Mouse (Mus musculus) forebrain, embryonic 12.5 days (tissue): ENCODE data around the gene Gpr171. TPM values are rescaled to one million over a fixed set of nuclear protein-coding genes. Genes with fewer than 3 reads are reported as not detected.
"Not testable (repeated sequence)": the region's sequence is repeated elsewhere in the genome, so short reads cannot be mapped to it uniquely, and the experiment has no call there.

ENCODE experiments used
- ATAC-seq: fragments of 200-750 bp; cut with Nextera tagmentation; 2 replicates; pipeline ENCODE4 v1.8.0; 2017; ENCODE audit warnings: moderate TSS enrichment; ENCODE audit not compliant: low FRiP score
- H3K27ac ChIP-seq: fragments of 300-500 bp; sonication (generic); 2 replicates; pipeline ENCODE4 v1.5.1; 2016; ENCODE audit warnings: mild to moderate bottlenecking
- H3K27me3 ChIP-seq: fragments of 300-500 bp; sonication (generic); 2 replicates; pipeline ENCODE4 v1.6.1; 2016; ENCODE audit warnings: mild to moderate bottlenecking
- H3K36me3 ChIP-seq: fragments of 300-500 bp; sonication (generic); replicated peaks from 2 replicates; pipeline ENCODE4 v1.6.1; 2016; ENCODE audit warnings: mild to moderate bottlenecking
- H3K4me1 ChIP-seq: fragments of 300-500 bp; sonication (generic); 2 replicates; pipeline ENCODE4 v1.6.1; 2016
- H3K4me2 ChIP-seq: fragments of 300-500 bp; sonication (generic); 2 replicates; pipeline ENCODE4 v1.6.1; 2016; ENCODE audit warnings: mild to moderate bottlenecking, moderate library complexity
- H3K4me3 ChIP-seq: fragments of 300-500 bp; sonication (generic); replicated peaks from 2 replicates; pipeline ENCODE4 v1.5.1; 2016; ENCODE audit warnings: mild to moderate bottlenecking
- H3K9ac ChIP-seq: fragments of 300-500 bp; sonication (generic); 2 replicates; pipeline ENCODE4 v1.6.1; 2016; ENCODE audit warnings: mild to moderate bottlenecking
- H3K9me3 ChIP-seq: fragments of 300-500 bp; sonication (generic); 2 replicates; pipeline ENCODE4 v1.6.1; 2016
- WGBS: fragments of 180-500 bp; shearing (Covaris S2); methylation state at CpG from one replicate; pipeline ENCODE4 v1.1.7; 2016; 5-methylcytosine and 5-hydroxymethylcytosine counted together
- polyA plus RNA-seq: library from polyadenylated mRNA; unstranded; fragments of >200 nt; fragmentation: Nextera tagmentation; extraction: Ambion mirVana; gene quantifications from 2 replicates; pipeline ENCODE4 v1.2.1, GENCODE M21; 2016

Gpr171 gene
- polyA plus RNA-seq, 1 experiment from 2014 or later = 2.1 TPM

- Histone ChIP-seq H3K27me3 (no peaks in the 10 kb centered on the region), H3K9ac (no peak overlapping the region), H3K4me3 (no peak overlapping the region), H3K4me1 (no peaks in the 10 kb centered on the region), H3K27ac (no peak overlapping the region), H3K36me3 (no peaks in the 10 kb centered on the region), H3K9me3 (no peaks in the 10 kb centered on the region), H3K4me2 (no peak overlapping the region)
- WGBS = 94% methylated on average over 4 of the region's 4 CpGs
- ATAC-seq = no peak
Observed at GRCm38 (mm10) chr3:59107439-59107838, 5.8 kb upstream of the Gpr171 start.

- Histone ChIP-seq H3K4me3 (no peak overlapping the region), H3K36me3 (no peaks in the 10 kb centered on the region), H3K27me3 (no peaks in the 10 kb centered on the region), H3K27ac (no peak overlapping the region), H3K9ac (no peak overlapping the region), H3K4me2 (no peak overlapping the region), H3K4me1 (no peaks in the 10 kb centered on the region), H3K9me3 (no peaks in the 10 kb centered on the region)
- 85% methylated on average over 4 of the region's 4 CpGs for WGBS
- no peak for ATAC-seq
Observed at GRCm38 (mm10) chr3:59104462-59104861, 2.8 kb upstream of the Gpr171 start.

- Histone ChIP-seq H3K4me3 (no peak overlapping the region), H3K9me3 (no peaks in the 10 kb centered on the region), H3K36me3 (no peaks in the 10 kb centered on the region), H3K4me2 (no peak overlapping the region), H3K27ac (no peak overlapping the region), H3K9ac (no peak overlapping the region), H3K27me3 (no peaks in the 10 kb centered on the region), H3K4me1 (no peaks in the 10 kb centered on the region)
- 97% methylated on average over 2 of the region's 2 CpGs for WGBS
- no peak for ATAC-seq
Observed at GRCm38 (mm10) chr3:59102146-59102545, 525 bp upstream of the Gpr171 start.

- Histone ChIP-seq H3K4me1 (no peaks in the 10 kb centered on the region), H3K27ac (no peak overlapping the region), H3K9me3 (no peaks in the 10 kb centered on the region), H3K4me2 (no peak overlapping the region), H3K9ac (no peak overlapping the region), H3K36me3 (no peaks in the 10 kb centered on the region), H3K27me3 (no peaks in the 10 kb centered on the region), H3K4me3 (no peak overlapping the region)
- WGBS = 84% methylated on average over 10 of the region's 10 CpGs
- no peak for ATAC-seq
Observed at GRCm38 (mm10) chr3:59098540-59098939, 3.1 kb downstream of the Gpr171 start.

- 80% methylated on average over 6 of the region's 6 CpGs for WGBS
- H3K4me3 ChIP-seq = no peak overlapping the region
- H3K9me3 ChIP-seq = no peaks in the 10 kb centered on the region
- no peak for ATAC-seq
- H3K4me2 ChIP-seq = no peak overlapping the region
- no peak overlapping the region for H3K27ac ChIP-seq
- no peaks in the 10 kb centered on the region for H3K4me1 ChIP-seq
- H3K36me3 ChIP-seq = no peaks in the 10 kb centered on the region
- H3K27me3 ChIP-seq = no peaks in the 10 kb centered on the region
- no peak overlapping the region for H3K9ac ChIP-seq
Observed at GRCm38 (mm10) chr3:59097421-59097820, 4.2 kb downstream of the Gpr171 start.

GRCm38 (mm10) chr3:59092702-59093101 lies 8.9 kb downstream of the Gpr171 start:
- WGBS = 87% methylated on average over 11 of the region's 11 CpGs
- Histone ChIP-seq H3K36me3 (no peaks in the 10 kb centered on the region), H3K9me3 (no peaks in the 10 kb centered on the region), H3K27me3 (no peaks in the 10 kb centered on the region), H3K4me2 (no peak overlapping the region), H3K27ac (no peak overlapping the region), H3K4me1 (no peaks in the 10 kb centered on the region), H3K4me3 (no peak overlapping the region), H3K9ac (no peak overlapping the region)
- no peak for ATAC-seq

- WGBS = 20% methylated on average over 7 of the region's 7 CpGs
- Histone ChIP-seq H3K9me3 (no peaks in the 10 kb centered on the region), H3K9ac (no peak overlapping the region), H3K4me3 (no peak overlapping the region), H3K4me1 (peaks cover 8% of the 10 kb centered on the region), H3K27ac (no peak overlapping the region), H3K4me2 (no peak overlapping the region), H3K36me3 (no peaks in the 10 kb centered on the region), H3K27me3 (no peaks in the 10 kb centered on the region)
- ATAC-seq = no peak
Observed at GRCm38 (mm10) chr3:59080919-59081318, 20.7 kb downstream of the Gpr171 start.

- Histone ChIP-seq H3K4me3 (no peak overlapping the region), H3K27me3 (no peaks in the 10 kb centered on the region), H3K4me2 (no peak overlapping the region), H3K9me3 (no peaks in the 10 kb centered on the region), H3K9ac (no peak overlapping the region), H3K4me1 (peaks cover 8% of the 10 kb centered on the region), H3K36me3 (no peaks in the 10 kb centered on the region), H3K27ac (no peak overlapping the region)
- 19% methylated on average over 6 of the region's 6 CpGs for WGBS
- no peak for ATAC-seq
Observed at GRCm38 (mm10) chr3:59080293-59080916, 21.2 kb downstream of the Gpr171 start.

GRCm38 (mm10) chr3:59079327-59079726 lies 22.3 kb downstream of the Gpr171 start:
- H3K27me3 ChIP-seq = no peaks in the 10 kb centered on the region
- no peak overlapping the region for H3K9ac ChIP-seq
- H3K4me2 ChIP-seq = no peak overlapping the region
- no peaks in the 10 kb centered on the region for H3K36me3 ChIP-seq
- ATAC-seq = peak; percentile 61; the same call in 1 of the 2 replicates
- H3K4me3 ChIP-seq = no peak overlapping the region
- no peak overlapping the region for H3K27ac ChIP-seq
- no peaks in the 10 kb centered on the region for H3K9me3 ChIP-seq
- H3K4me1 ChIP-seq = peaks cover 8% of the 10 kb centered on the region
- WGBS = 46% methylated on average over 4 of the region's 4 CpGs

- Histone ChIP-seq H3K27ac (no peak overlapping the region), H3K4me1 (peaks cover 8% of the 10 kb centered on the region), H3K27me3 (no peaks in the 10 kb centered on the region), H3K36me3 (no peaks in the 10 kb centered on the region), H3K4me2 (no peak overlapping the region), H3K9ac (no peak overlapping the region), H3K9me3 (no peaks in the 10 kb centered on the region), H3K4me3 (no peak overlapping the region)
- WGBS = 87% methylated on average over 11 of the region's 11 CpGs
- no peak for ATAC-seq
Observed at GRCm38 (mm10) chr3:59078585-59078984, 23.0 kb downstream of the Gpr171 start.

- H3K27ac ChIP-seq = no peak overlapping the region
- H3K36me3 ChIP-seq = no peaks in the 10 kb centered on the region
- H3K9ac ChIP-seq = no peak overlapping the region
- ATAC-seq = no peak
- 54% methylated on average over 4 of the region's 4 CpGs for WGBS
- H3K4me2 ChIP-seq = no peak overlapping the region
- no peaks in the 10 kb centered on the region for H3K27me3 ChIP-seq
- H3K9me3 ChIP-seq = no peaks in the 10 kb centered on the region
- no peak overlapping the region for H3K4me3 ChIP-seq
- H3K4me1 ChIP-seq = peaks cover 8% of the 10 kb centered on the region
Observed at GRCm38 (mm10) chr3:59077278-59077677, 24.3 kb downstream of the Gpr171 start.

GRCm38 (mm10) chr3:59069071-59069470 lies 32.5 kb downstream of the Gpr171 start:
- not testable (repeated sequence) for ATAC-seq, H3K27ac ChIP-seq, H3K27me3 ChIP-seq, H3K36me3 ChIP-seq, H3K4me2 ChIP-seq, H3K9ac ChIP-seq, H3K4me3 ChIP-seq, H3K9me3 ChIP-seq, H3K4me1 ChIP-seq
- 83% methylated on average over 1 of the region's 1 CpGs for WGBS

GRCm38 (mm10) chr3:59066558-59067294 lies 34.9 kb downstream of the Gpr171 start:
- Histone ChIP-seq H3K4me2 (no peak overlapping the region), H3K36me3 (no peaks in the 10 kb centered on the region), H3K4me1 (0 out of 2 replicates have a peak, but pooled peaks cover 2% of the 10 kb centered on the region), H3K27ac (no peak overlapping the region), H3K9me3 (no peaks in the 10 kb centered on the region), H3K4me3 (no peak overlapping the region), H3K27me3 (no peaks in the 10 kb centered on the region), H3K9ac (no peak overlapping the region)
- WGBS = 79% methylated on average over 8 of the region's 8 CpGs
- no peak for ATAC-seq
